Mouse (Mus musculus) ES-E14 (cell line): ENCODE measurements around the gene Synj2.

Experiments
- CHD2 ChIP-seq: IDR thresholded peaks from 2 replicates; pipeline ENCODE4 v1.6.1; 2014; ENCODE audit warnings: mild to moderate bottlenecking, low read depth, low read length, inconsistent platforms
- HCFC1 ChIP-seq: IDR thresholded peaks from 2 replicates; pipeline ENCODE4 v1.6.1; 2012; ENCODE audit warnings: low read length, inconsistent platforms, borderline replicate concordance; ENCODE audit not compliant: insufficient read depth
- MAFK ChIP-seq: IDR thresholded peaks from 2 replicates; pipeline ENCODE4 v1.6.1; 2014; ENCODE audit warnings: mild to moderate bottlenecking, low read depth, low read length, inconsistent platforms; ENCODE audit not compliant: insufficient read depth
- ZC3H11A ChIP-seq: IDR thresholded peaks from 2 replicates; pipeline ENCODE4 v1.6.1; 2012; ENCODE audit warnings: low read depth, mild to moderate bottlenecking, inconsistent platforms, low read length, borderline replicate concordance
- ZNF384 ChIP-seq: IDR thresholded peaks from 2 replicates; pipeline ENCODE4 v1.6.1; 2012; ENCODE audit warnings: low read depth, low read length, inconsistent platforms

DNA sequence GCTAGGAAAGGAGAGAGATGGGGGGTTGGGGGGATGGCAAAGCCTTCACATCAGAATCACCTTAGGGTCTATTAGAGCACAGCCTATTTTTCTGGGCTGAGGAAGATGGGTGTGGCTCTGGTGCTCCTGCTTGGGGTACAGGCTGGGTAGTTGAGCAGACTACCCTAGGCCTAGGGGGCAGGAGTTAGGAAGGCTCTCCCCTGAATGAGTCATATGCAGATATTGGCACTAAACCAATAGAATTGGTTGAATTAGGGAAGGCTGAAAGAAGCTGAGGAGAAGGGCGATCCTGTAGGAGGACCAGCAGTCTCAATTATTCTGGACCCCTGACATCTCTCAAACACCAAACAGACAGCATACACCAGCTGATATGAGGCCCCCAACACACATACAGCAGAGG, 44.2 kb downstream of the Synj2 start:
- TF ChIP-seq MAFK (no peak), ZNF384 (no peak), ZC3H11A (no peak), CHD2 (no peak), HCFC1 (no peak)
